Mouse (Mus musculus) neural tube, embryonic 14.5 days (tissue): Measurements from ENCODE around the gene Tinf2. TPM values are rescaled to one million over a fixed set of nuclear protein-coding genes. Genes with fewer than 3 reads are reported as not detected.

Experiments used
- ATAC-seq: fragments of 200-750 bp; cut with Nextera tagmentation; 2 replicates; pipeline ENCODE4 v1.8.0; 2017; ENCODE audit warnings: low read depth, mild to moderate bottlenecking, moderate TSS enrichment, moderate library complexity
- H3K27ac ChIP-seq: fragments of 300-500 bp; sonication (generic); 2 replicates; pipeline ENCODE4 v1.5.1; 2014; ENCODE audit warnings: low read depth, mild to moderate bottlenecking, control low read depth, low read length, moderate library complexity, mixed read lengths
- H3K27me3 ChIP-seq: fragments of 300-500 bp; sonication (generic); 2 replicates; pipeline ENCODE4 v1.6.1; 2014; ENCODE audit warnings: low read length; ENCODE audit not compliant: control insufficient read depth, insufficient read depth
- H3K36me3 ChIP-seq: fragments of 300-500 bp; sonication (generic); 2 replicates; pipeline ENCODE4 v1.6.1; 2014; ENCODE audit warnings: low read length, mixed read lengths; ENCODE audit not compliant: control insufficient read depth, insufficient read depth
- H3K4me1 ChIP-seq: fragments of 300-500 bp; sonication (generic); 2 replicates; pipeline ENCODE4 v1.6.1; 2014; ENCODE audit warnings: low read length; ENCODE audit not compliant: control insufficient read depth, insufficient read depth
- H3K4me2 ChIP-seq: fragments of 300-500 bp; sonication (generic); 2 replicates; pipeline ENCODE4 v1.6.1; 2014; ENCODE audit warnings: mild to moderate bottlenecking, low read depth, low read length, control low read depth
- H3K4me3 ChIP-seq: fragments of 300-500 bp; sonication (generic); 2 replicates; pipeline ENCODE4 v1.5.1; 2014; ENCODE audit warnings: low read depth, low read length, control low read depth, mixed read lengths
- H3K9ac ChIP-seq: fragments of 300-500 bp; sonication (generic); replicated peaks from 2 replicates; pipeline ENCODE4 v1.6.1; 2014; ENCODE audit warnings: low read depth, mild to moderate bottlenecking, control low read depth, low read length, mixed read lengths
- H3K9me3 ChIP-seq: fragments of 300-500 bp; sonication (generic); 2 replicates; pipeline ENCODE4 v1.6.1; 2016; ENCODE audit warnings: low read length; ENCODE audit not compliant: control insufficient read depth
- WGBS: fragments of 180-500 bp; shearing (Covaris S2); extraction: QIAGEN DNeasy Blood & Tissue Kit; methylation state at CpG from one replicate; pipeline ENCODE4 v1.1.7; 2014; 5-methylcytosine and 5-hydroxymethylcytosine counted together
- polyA plus RNA-seq: library from polyadenylated mRNA; unstranded; fragments of >200 nt; fragmentation: Nextera tagmentation; extraction: Ambion mirVana; gene quantifications from 2 replicates; pipeline ENCODE4 v1.2.1, GENCODE M21; 2014

Tinf2 gene
- polyA plus RNA-seq, 1 experiment from 2014 or later = 28.6 TPM

GRCm38 (mm10) chr14:55721700-55722437 lies 40.2 kb upstream of the Tinf2 start, which contains the start of gene Rabggta:
Gene Rabggta, minus strand, starts transcription at chr14:55722263.
- ATAC-seq = peak; percentile 98
- WGBS = under 1% methylated on average over 50 of the region's 50 CpGs
- Histone ChIP-seq H3K27me3 (no peaks in the 10 kb centered on the region), H3K9ac (peak within 1 kb of the TSS; percentile 68), H3K4me2 (peak within 1 kb of the TSS; percentile 46), H3K36me3 (peaks cover 21% of the 10 kb centered on the region), H3K9me3 (no peaks in the 10 kb centered on the region), H3K4me1 (0 out of 2 replicates have a peak, but pooled peaks cover 4% of the 10 kb centered on the region), H3K4me3 (peak within 1 kb of the TSS; percentile 70), H3K27ac (peak within 1 kb of the TSS; percentile 78)

- no peak overlapping the region for H3K27ac ChIP-seq
- no peaks in the 10 kb centered on the region for H3K27me3 ChIP-seq
- 80% methylated on average over 6 of the region's 6 CpGs for WGBS
- peak overlapping the region; percentile 46 for H3K4me2 ChIP-seq
- 0 out of 2 replicates have a peak, but pooled peaks cover 4% of the 10 kb centered on the region for H3K4me1 ChIP-seq
- H3K9me3 ChIP-seq = no peaks in the 10 kb centered on the region
- ATAC-seq = no peak
- peak overlapping the region; percentile 70 for H3K4me3 ChIP-seq
- peak overlapping the region; percentile 68 for H3K9ac ChIP-seq
- H3K36me3 ChIP-seq = peaks cover 25% of the 10 kb centered on the region
These were observed 39.5 kb upstream of the Tinf2 start for GRCm38 (mm10) chr14:55721076-55721475.

- 0 out of 2 replicates have a peak, but pooled peaks cover 4% of the 10 kb centered on the region for H3K4me1 ChIP-seq
- no peak for ATAC-seq
- H3K4me2 ChIP-seq = no peak overlapping the region
- no peak overlapping the region for H3K9ac ChIP-seq
- H3K9me3 ChIP-seq = no peaks in the 10 kb centered on the region
- 91% methylated on average over 12 of the region's 12 CpGs for WGBS
- no peaks in the 10 kb centered on the region for H3K27me3 ChIP-seq
- peaks cover 25% of the 10 kb centered on the region for H3K36me3 ChIP-seq
- H3K27ac ChIP-seq = no peak overlapping the region
- H3K4me3 ChIP-seq = no peak overlapping the region
These were observed 39.0 kb upstream of the Tinf2 start for GRCm38 (mm10) chr14:55720666-55721065.

GRCm38 (mm10) chr14:55719737-55720136 lies 38.1 kb upstream of the Tinf2 start:
- H3K27ac ChIP-seq = no peak overlapping the region
- H3K36me3 ChIP-seq = peaks cover 25% of the 10 kb centered on the region
- no peaks in the 10 kb centered on the region for H3K9me3 ChIP-seq
- no peak overlapping the region for H3K4me2 ChIP-seq
- no peaks in the 10 kb centered on the region for H3K27me3 ChIP-seq
- 87% methylated on average over 6 of the region's 6 CpGs for WGBS
- ATAC-seq = no peak
- H3K4me1 ChIP-seq = 0 out of 2 replicates have a peak, but pooled peaks cover 4% of the 10 kb centered on the region
- no peak overlapping the region for H3K9ac ChIP-seq
- no peak overlapping the region for H3K4me3 ChIP-seq

- Histone ChIP-seq H3K36me3 (peaks cover 25% of the 10 kb centered on the region), H3K9me3 (no peaks in the 10 kb centered on the region), H3K4me2 (no peak overlapping the region), H3K4me3 (no peak overlapping the region), H3K4me1 (0 out of 2 replicates have a peak, but pooled peaks cover 4% of the 10 kb centered on the region), H3K27me3 (0 out of 2 replicates have a peak, but pooled peaks cover 4% of the 10 kb centered on the region), H3K27ac (no peak overlapping the region), H3K9ac (no peak overlapping the region)
- ATAC-seq = no peak
- 87% methylated on average over 8 of the region's 8 CpGs for WGBS
These were observed 35.3 kb upstream of the Tinf2 start for GRCm38 (mm10) chr14:55716884-55717283.

- no peak overlapping the region for H3K4me2 ChIP-seq
- H3K27ac ChIP-seq = no peak overlapping the region
- H3K9me3 ChIP-seq = no peaks in the 10 kb centered on the region
- no peak overlapping the region for H3K9ac ChIP-seq
- 0 out of 2 replicates have a peak, but pooled peaks cover 2% of the 10 kb centered on the region for H3K4me1 ChIP-seq
- 87% methylated on average over 6 of the region's 6 CpGs for WGBS
- H3K36me3 ChIP-seq = peaks cover 25% of the 10 kb centered on the region
- 0 out of 2 replicates have a peak, but pooled peaks cover 4% of the 10 kb centered on the region for H3K27me3 ChIP-seq
- no peak for ATAC-seq
- H3K4me3 ChIP-seq = no peak overlapping the region
These were observed 34.7 kb upstream of the Tinf2 start for GRCm38 (mm10) chr14:55716271-55716670.

- Histone ChIP-seq H3K27me3 (0 out of 2 replicates have a peak, but pooled peaks cover 4% of the 10 kb centered on the region), H3K27ac (no peak overlapping the region), H3K4me3 (no peak overlapping the region), H3K9ac (no peak overlapping the region), H3K9me3 (no peaks in the 10 kb centered on the region), H3K4me2 (no peak overlapping the region), H3K36me3 (peaks cover 21% of the 10 kb centered on the region), H3K4me1 (no peaks in the 10 kb centered on the region)
- 52% methylated on average over 6 of the region's 6 CpGs for WGBS
- ATAC-seq = no peak
These were observed 33.3 kb upstream of the Tinf2 start for GRCm38 (mm10) chr14:55714893-55715292.

GRCm38 (mm10) chr14:55713729-55714122 lies 32.1 kb upstream of the Tinf2 start, which contains the start of gene Tgm1:
Gene Tgm1, minus strand, starts transcription at chr14:55713926.
- no peak within 1 kb of the TSS for H3K4me3 ChIP-seq
- no peak for ATAC-seq
- H3K36me3 ChIP-seq = peaks cover 18% of the 10 kb centered on the region
- H3K27ac ChIP-seq = no peak within 1 kb of the TSS
- 0 out of 2 replicates have a peak, but pooled peaks cover 4% of the 10 kb centered on the region for H3K27me3 ChIP-seq
- H3K9ac ChIP-seq = no peak within 1 kb of the TSS
- no peak within 1 kb of the TSS for H3K4me2 ChIP-seq
- no peaks in the 10 kb centered on the region for H3K4me1 ChIP-seq
- H3K9me3 ChIP-seq = no peaks in the 10 kb centered on the region
- WGBS = 27% methylated on average over 4 of the region's 4 CpGs
